ENCODE assay signal across 17 mouse cellular contexts in genomic region chr2:71661986-71662385, GRCm38 (mm10).
DNase-seq lines count a peak whose midpoint lies in the region; ATAC-seq lines count a peak whose summit lies in the region.
"Had no signal": no experiment of that assay in that cellular context is flagged by ENCODE, and none has a peak within 500 bp of the region (broad histone marks: within the 10 kb centered on the region; RNA-seq: fewer than 3 reads in every experiment).

No protein-coding gene starts in this region.

- H3K4me1 ChIP-seq in megakaryocyte, embryonic 14.5 days, result peaks cover 94% of the 10 kb centered on the region
- H3K4me1 ChIP-seq: neural tube, embryonic 13.5 days had no signal

- intact Hi-C loops in heart, postnatal 36 days (cut with DNase I), result no loop called here

- peak; percentile 93 for DNase-seq in heart, adult 11 months
- no peak for DNase-seq in heart, postnatal 36 days
- DNase-seq in A20 (ENCODE audit: low read depth, low spot score), result peak; percentile 39
- no peak for DNase-seq in cerebellum, postnatal 4 days (ENCODE audit: low spot score in 2 of 2)
- DNase-seq in kidney, adult 18-20 months, result no peak
- DNase-seq in cerebellum, postnatal 10 days, result no peak
- DNase-seq: cerebellum, adult 2 months; heart, adult 2 months; kidney, adult 2 months; kidney, postnatal 4 days; layer of hippocampus, postnatal 36 days; left cerebral cortex, postnatal 4 days had no signal

- peak; percentile 81 to 82 for ATAC-seq in hematopoietic stem cell, adult 5-6 weeks (replicated peaks in 1 of 2; ENCODE audit: insufficient read depth in 1 of 2, low FRiP score in 2 of 2, low TSS enrichment in 1 of 2, low read depth in 1 of 2, poor library complexity in 2 of 2, severe bottlenecking in 2 of 2)
- ATAC-seq: forebrain, embryonic 14.5 days had no signal

- no peaks in the 10 kb centered on the region for H3K9me3 ChIP-seq in megakaryocyte, embryonic 14.5 days
- H3K9me3 ChIP-seq: lung, embryonic 15.5 days; neural tube, embryonic 13.5 days had no signal

- H3K4me3 ChIP-seq in megakaryocyte, embryonic 14.5 days (replicated peaks), result peak overlapping the region; percentile 90
- H3K4me3 ChIP-seq: heart, adult 2 months; lung, embryonic 15.5 days; neural tube, embryonic 13.5 days had no signal

- H3K36me3 ChIP-seq in megakaryocyte, embryonic 14.5 days (replicated peaks; ENCODE audit: low read length), result peaks cover 28% of the 10 kb centered on the region
- H3K36me3 ChIP-seq: lung, embryonic 15.5 days; neural tube, embryonic 13.5 days had no signal

- no peaks in the 10 kb centered on the region for H3K27me3 ChIP-seq in megakaryocyte, embryonic 14.5 days (replicated peaks)
- H3K27me3 ChIP-seq: lung, embryonic 15.5 days; neural tube, embryonic 13.5 days had no signal

Comparison
In these comparisons a context has a peak if more than half of its experiments do, and no peak if none do; other contexts are left out.
1. DNase-seq: peak in heart, adult 11 months (single experiment) and A20 (single experiment); none in heart, postnatal 36 days (0 of 2), cerebellum, postnatal 4 days (0 of 2), kidney, adult 18-20 months (single experiment) and cerebellum, postnatal 10 days (0 of 2).